Mouse (Mus musculus) ES-E14 (cell line): ENCODE measurements around the gene Ezr.

ENCODE experiments used
- CHD2 ChIP-seq: IDR thresholded peaks from 2 replicates; pipeline ENCODE4 v1.6.1; 2014; ENCODE audit warnings: mild to moderate bottlenecking, low read depth, low read length, inconsistent platforms
- HCFC1 ChIP-seq: IDR thresholded peaks from 2 replicates; pipeline ENCODE4 v1.6.1; 2012; ENCODE audit warnings: low read length, inconsistent platforms, borderline replicate concordance; ENCODE audit not compliant: insufficient read depth

GRCm38 (mm10) chr17:6804111-6804510, 21.5 kb upstream of the Ezr start:
- TF ChIP-seq CHD2: no peak
- no peak for TF ChIP-seq HCFC1
